Mouse (Mus musculus) natural killer cell, adult 2 months (primary cell): ENCODE data around the gene Kdm4c.
"Not testable (repeated sequence)": the region's sequence is repeated elsewhere in the genome, so short reads cannot be mapped to it uniquely, and the experiment has no call there.

Source experiments
- DNase-seq, 2 experiments: peaks; one replicate each; pipeline ENCODE4 v3.0.0; 2022; ENCODE audit warnings: low spot score in 2 of 2

Gene Kdm4c

DNA sequence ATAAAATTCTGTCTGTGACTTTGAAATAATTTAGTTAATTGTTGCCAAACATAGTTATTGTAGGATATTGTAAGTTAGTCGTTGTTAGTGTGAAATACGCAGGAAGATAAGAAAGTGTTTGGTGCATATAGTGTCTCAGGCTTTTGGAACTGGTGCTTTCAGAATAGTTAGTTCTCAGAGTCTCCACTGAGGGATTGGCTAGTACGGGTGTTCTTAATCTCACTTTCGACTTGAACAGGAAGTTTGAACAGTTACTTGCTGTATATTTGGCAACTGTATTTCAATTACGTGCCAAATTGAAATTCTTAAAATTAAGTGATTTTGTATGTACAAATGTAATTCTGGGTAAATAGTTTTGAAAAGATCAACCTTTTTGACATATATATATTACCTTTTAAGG is 68.8 kb downstream of the Kdm4c start:
- DNase-seq: no peak

DNA sequence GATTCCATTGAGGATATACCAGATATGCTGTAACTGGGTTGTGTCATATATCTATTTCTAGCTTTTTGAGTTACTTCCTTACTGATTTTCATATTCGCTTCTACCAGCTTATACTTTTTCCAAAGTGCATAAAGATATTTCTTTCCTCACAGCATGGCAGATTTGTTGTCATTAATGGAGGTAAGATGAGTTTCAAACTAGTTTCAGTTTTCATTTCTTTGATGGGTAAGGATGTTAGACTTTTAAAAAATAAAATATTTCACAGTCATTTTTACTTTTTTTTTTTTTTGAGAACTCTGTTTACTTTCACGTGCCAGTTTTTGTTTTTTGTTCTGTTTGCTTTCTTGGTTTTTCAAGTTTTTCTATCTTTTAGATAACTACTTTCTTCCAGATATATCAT is 70.6 kb downstream of the Kdm4c start:
- DNase-seq: no peak

DNA sequence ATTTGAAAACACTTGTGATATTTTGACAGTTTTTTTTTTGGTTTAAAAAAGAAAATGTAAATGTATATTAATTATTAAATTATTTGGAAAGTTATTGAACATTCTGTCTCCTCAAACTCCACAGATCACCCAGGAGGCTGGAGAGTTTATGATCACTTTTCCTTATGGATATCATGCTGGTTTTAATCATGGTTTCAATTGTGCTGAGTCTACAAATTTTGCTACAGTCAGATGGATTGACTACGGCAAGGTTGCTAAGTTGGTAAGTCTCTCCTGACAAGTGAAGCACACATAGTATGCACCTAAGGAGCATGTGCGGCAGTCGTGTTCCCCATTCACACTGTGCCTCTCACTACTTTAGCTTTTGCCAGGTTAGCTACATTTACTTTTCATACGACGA is 73.1 kb downstream of the Kdm4c start:
- DNase-seq: no peak

DNA sequence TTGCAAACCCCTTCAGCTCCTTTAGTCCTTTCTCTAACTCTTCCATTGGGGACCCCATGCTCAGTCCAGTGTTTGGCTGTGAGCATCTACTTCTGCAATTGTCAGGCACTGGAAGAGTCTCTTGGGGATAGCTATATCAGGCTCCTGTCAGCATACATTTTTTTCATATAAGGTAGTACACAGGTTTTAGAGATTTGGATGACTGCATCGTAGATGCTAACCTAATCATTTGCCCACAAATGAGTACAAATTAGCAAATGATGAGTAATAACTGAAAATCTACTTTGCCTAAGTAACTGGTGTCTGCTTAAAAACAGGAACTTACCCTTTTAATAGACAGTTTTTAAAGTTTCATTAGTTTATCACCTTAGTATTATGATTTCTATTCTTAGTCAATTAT is 77.0 kb downstream of the Kdm4c start:
- no peak for DNase-seq

DNA sequence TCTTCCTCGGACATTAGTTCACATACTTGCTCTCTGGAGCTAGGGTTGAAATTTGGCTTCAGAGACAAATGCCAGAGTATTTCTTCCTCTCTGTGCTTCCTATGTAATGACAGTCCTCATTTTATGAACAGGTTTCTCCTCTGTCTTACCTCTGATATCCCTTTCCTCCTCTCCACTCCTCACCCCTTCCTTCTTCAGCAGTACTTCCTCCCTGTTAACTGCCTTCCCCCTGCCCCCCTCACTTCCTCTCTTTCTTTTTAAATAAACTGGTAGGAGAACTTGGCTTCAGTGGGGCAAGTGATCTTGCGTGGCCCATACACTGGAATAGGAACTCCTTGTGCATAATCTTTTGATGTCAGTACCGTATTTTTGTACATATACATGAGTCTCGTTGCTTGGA is 115.2 kb downstream of the Kdm4c start:
- no peak for DNase-seq

GRCm38 (mm10) chr4:74360274-74360673 is 118.0 kb downstream of the Kdm4c start:
- no peak for DNase-seq

DNA sequence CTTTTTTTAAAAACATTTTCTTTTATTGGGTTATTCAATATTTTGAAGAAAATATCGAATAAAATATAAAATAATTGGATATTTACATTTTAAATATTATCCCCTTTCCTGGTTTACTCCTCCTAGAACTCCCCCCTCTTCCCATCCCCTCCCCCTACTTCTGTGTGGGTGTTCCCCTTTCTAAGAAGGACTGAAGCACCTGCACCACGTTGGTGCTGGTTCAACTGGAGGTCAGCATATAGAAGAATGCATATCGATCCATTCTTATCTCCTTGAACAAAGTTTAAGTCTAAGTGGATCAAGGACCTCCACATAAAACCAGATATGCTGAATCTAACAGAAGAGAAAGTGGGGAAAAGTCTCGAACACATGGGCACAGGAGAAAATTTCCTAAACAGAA is 144.3 kb downstream of the Kdm4c start:
- no peak for DNase-seq

DNA sequence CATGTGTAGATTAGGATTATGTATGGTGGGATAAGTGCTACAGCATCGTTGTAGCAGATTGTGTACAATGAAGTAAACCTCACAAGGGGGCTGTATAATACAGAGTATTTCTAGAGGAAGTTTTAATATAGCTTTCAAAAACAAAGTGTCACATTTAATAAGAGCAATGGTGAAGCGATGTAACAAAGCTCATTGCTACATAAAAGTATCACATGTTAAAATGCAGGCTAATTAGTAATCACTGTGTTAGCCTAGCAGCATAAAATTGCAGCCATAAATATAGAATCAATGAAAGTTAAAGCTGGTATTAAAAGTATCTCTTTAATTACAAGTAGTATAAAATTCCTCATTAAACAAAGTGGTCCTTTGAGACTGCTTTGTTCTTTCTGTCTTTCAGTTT is 150.9 kb downstream of the Kdm4c start:
- DNase-seq: no peak

GRCm38 (mm10) chr4:74396562-74396961 is 154.3 kb downstream of the Kdm4c start:
- DNase-seq: no peak

DNA sequence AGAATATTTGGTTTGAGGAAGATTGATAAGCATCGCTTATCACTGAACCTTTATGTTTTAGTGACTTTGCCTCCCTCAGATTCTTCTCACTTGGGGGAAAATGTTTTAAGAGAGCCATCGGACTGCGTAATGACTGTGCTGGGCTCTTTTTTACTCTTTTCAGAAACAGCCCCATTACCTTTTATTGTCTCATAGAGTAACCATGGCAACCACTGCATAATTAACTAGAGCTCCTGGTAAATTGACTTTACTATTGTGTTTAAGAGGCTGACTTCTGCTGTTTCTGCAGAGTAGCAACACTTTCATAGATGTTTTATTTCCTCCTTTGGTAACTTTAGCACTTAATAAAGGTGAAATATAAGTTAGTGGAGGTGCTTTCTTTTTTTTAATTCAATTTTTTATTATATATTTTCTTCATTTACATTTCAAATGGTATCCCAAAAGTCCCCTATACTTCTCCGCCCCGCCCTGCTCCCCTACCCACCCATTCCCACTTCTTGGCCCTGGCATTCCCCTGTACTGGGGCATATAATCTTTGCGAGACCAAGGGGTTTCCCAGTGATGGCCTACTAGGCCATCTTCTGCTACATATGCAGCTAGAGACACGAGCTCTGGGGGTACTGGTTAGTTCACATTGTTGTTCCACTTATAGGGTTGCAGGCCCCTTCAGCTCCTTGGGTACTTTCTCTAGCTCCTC is 159.5 kb downstream of the Kdm4c start:
- not testable (repeated sequence) for DNase-seq

- no peak for DNase-seq
These were observed 166.4 kb downstream of the Kdm4c start for GRCm38 (mm10) chr4:74408731-74409130.

- no peak for DNase-seq
These were observed 177.5 kb downstream of the Kdm4c start for GRCm38 (mm10) chr4:74419794-74420193.
